Mouse (Mus musculus) midbrain, postnatal 0 days (tissue): Measurements from ENCODE around the gene Ggta1. TPM values are rescaled to one million over a fixed set of nuclear protein-coding genes. Genes with fewer than 3 reads are reported as not detected.

ENCODE experiments used
- ATAC-seq: fragments of 200-750 bp; cut with Nextera tagmentation; 2 replicates; pipeline ENCODE4 v1.8.0; 2017; ENCODE audit warnings: moderate number of reproducible peaks, mild to moderate bottlenecking, moderate TSS enrichment, moderate library complexity; ENCODE audit not compliant: low FRiP score
- DNase-seq: peaks from one replicate; pipeline ENCODE4 v3.0.0-alpha.2; 2015; ENCODE audit warnings: low spot score
- H3K27ac ChIP-seq: fragments of 300-500 bp; sonication (generic); 2 replicates; pipeline ENCODE4 v1.5.1; 2014; ENCODE audit warnings: low read depth, mild to moderate bottlenecking, low read length, mixed read lengths
- H3K27me3 ChIP-seq: fragments of 300-500 bp; sonication (generic); 2 replicates; pipeline ENCODE4 v1.6.1; 2014; ENCODE audit warnings: low read length, control low read depth, mixed read lengths; ENCODE audit not compliant: insufficient read depth
- H3K36me3 ChIP-seq: fragments of 300-500 bp; sonication (generic); 2 replicates; pipeline ENCODE4 v1.6.1; 2014; ENCODE audit warnings: low read length, control low read depth, mixed read lengths; ENCODE audit not compliant: insufficient read depth
- H3K4me1 ChIP-seq: fragments of 300-500 bp; sonication (generic); 2 replicates; pipeline ENCODE4 v1.6.1; 2014; ENCODE audit warnings: mild to moderate bottlenecking, control low read depth, antibody characterized with exemption, low read length, mixed read lengths; ENCODE audit not compliant: insufficient read depth
- H3K4me2 ChIP-seq: fragments of 300-500 bp; sonication (generic); 2 replicates; pipeline ENCODE4 v1.6.1; 2014; ENCODE audit warnings: low read depth, mild to moderate bottlenecking, low read length, mixed read lengths; ENCODE audit not compliant: poor library complexity, severe bottlenecking
- H3K4me3 ChIP-seq: fragments of 300-500 bp; sonication (generic); 2 replicates; pipeline ENCODE4 v1.5.1; 2014; ENCODE audit warnings: low read depth, mild to moderate bottlenecking, low read length, moderate library complexity
- H3K9ac ChIP-seq: fragments of 300-500 bp; sonication (generic); replicated peaks from 2 replicates; pipeline ENCODE4 v1.6.1; 2014; ENCODE audit warnings: mild to moderate bottlenecking, low read length, moderate library complexity, mixed read lengths; ENCODE audit not compliant: poor library complexity, severe bottlenecking
- H3K9me3 ChIP-seq: fragments of 300-500 bp; sonication (generic); 2 replicates; pipeline ENCODE4 v1.6.1; 2016; ENCODE audit warnings: low read length, control low read depth
- CTCF ChIP-seq: IDR thresholded peaks from 2 replicates; pipeline ENCODE4 v1.5.1; 2016; ENCODE audit warnings: antibody characterized with exemption, mild to moderate bottlenecking
- WGBS: fragments of 180-500 bp; shearing (Covaris S2); extraction: QIAGEN DNeasy Blood & Tissue Kit; methylation state at CpG from one replicate; pipeline ENCODE4 v1.1.7; 2014; 5-methylcytosine and 5-hydroxymethylcytosine counted together
- polyA plus RNA-seq: library from polyadenylated mRNA; unstranded; fragments of >200 nt; fragmentation: Nextera tagmentation; extraction: Ambion mirVana; gene quantifications from 2 replicates; pipeline ENCODE4 v1.2.1, GENCODE M21; 2015
- total RNA-seq: library from RNA; depleted of rRNA; stranded (reverse); fragments of >200 nt; gene quantifications from 2 replicates; pipeline ENCODE4 v1.2.3, GENCODE M21; 2014

Ggta1 gene
- total and polyA plus RNA-seq, 2 experiments from 2014 or later, result 3.8 to 5.4 TPM

GRCm38 (mm10) chr2:35432011-35432410 is 31.0 kb downstream of the Ggta1 start:
- no peaks in the 10 kb centered on the region for H3K4me1 ChIP-seq
- no peaks in the 10 kb centered on the region for H3K9me3 ChIP-seq
- H3K27ac ChIP-seq, result no peak overlapping the region
- no peak overlapping the region for H3K4me3 ChIP-seq
- TF ChIP-seq CTCF, result no peak
- no peak overlapping the region for H3K9ac ChIP-seq
- 64% methylated on average over 7 of the region's 7 CpGs for WGBS
- no peaks in the 10 kb centered on the region for H3K27me3 ChIP-seq
- DNase-seq (no peak), ATAC-seq (no peak)
- H3K36me3 ChIP-seq, result no peaks in the 10 kb centered on the region
- H3K4me2 ChIP-seq, result no peak overlapping the region

GRCm38 (mm10) chr2:35430806-35431205 is 32.2 kb downstream of the Ggta1 start:
- no peak overlapping the region for H3K9ac ChIP-seq
- DNase-seq, result no peak
- H3K4me1 ChIP-seq, result no peaks in the 10 kb centered on the region
- no peaks in the 10 kb centered on the region for H3K9me3 ChIP-seq
- H3K4me3 ChIP-seq, result no peak overlapping the region
- no peak overlapping the region for H3K27ac ChIP-seq
- 50% methylated on average over 8 of the region's 8 CpGs for WGBS
- TF ChIP-seq CTCF, result no peak
- no peak overlapping the region for H3K4me2 ChIP-seq
- H3K27me3 ChIP-seq, result no peaks in the 10 kb centered on the region
- no peak for ATAC-seq
- H3K36me3 ChIP-seq, result no peaks in the 10 kb centered on the region

GRCm38 (mm10) chr2:35428615-35429300 is 34.3 kb downstream of the Ggta1 start:
- Histone ChIP-seq H3K4me3 (no peak overlapping the region), H3K27me3 (no peaks in the 10 kb centered on the region), H3K4me1 (no peaks in the 10 kb centered on the region), H3K27ac (no peak overlapping the region), H3K9ac (no peak overlapping the region), H3K36me3 (no peaks in the 10 kb centered on the region), H3K4me2 (no peak overlapping the region), H3K9me3 (no peaks in the 10 kb centered on the region)
- ATAC-seq, result no peak
- TF ChIP-seq CTCF, result no peak
- WGBS, result 84% methylated on average over 4 of the region's 4 CpGs
- DNase-seq, result no peak

- ATAC-seq (no peak), DNase-seq (no peak)
- TF ChIP-seq CTCF, result no peak
- no peak overlapping the region for H3K9ac ChIP-seq
- WGBS, result 41% methylated on average over 2 of the region's 2 CpGs
- H3K4me3 ChIP-seq, result no peak overlapping the region
- H3K4me2 ChIP-seq, result no peak overlapping the region
- no peaks in the 10 kb centered on the region for H3K27me3 ChIP-seq
- H3K9me3 ChIP-seq, result no peaks in the 10 kb centered on the region
- H3K4me1 ChIP-seq, result no peaks in the 10 kb centered on the region
- H3K36me3 ChIP-seq, result no peaks in the 10 kb centered on the region
- H3K27ac ChIP-seq, result no peak overlapping the region
Observed at GRCm38 (mm10) chr2:35427559-35427958, 35.5 kb downstream of the Ggta1 start.

GRCm38 (mm10) chr2:35423711-35424339 is 39.2 kb downstream of the Ggta1 start:
- Histone ChIP-seq H3K4me1 (no peaks in the 10 kb centered on the region), H3K27me3 (no peaks in the 10 kb centered on the region), H3K4me2 (no peak overlapping the region), H3K27ac (no peak overlapping the region), H3K36me3 (no peaks in the 10 kb centered on the region), H3K9ac (no peak overlapping the region), H3K9me3 (peaks cover 4% of the 10 kb centered on the region; the same call in 1 of the 2 replicates), H3K4me3 (no peak overlapping the region)
- WGBS, result 97% methylated on average over 1 of the region's 1 CpGs
- no peak for ATAC-seq
- no peak for DNase-seq
- TF ChIP-seq CTCF, result no peak

- Histone ChIP-seq H3K9me3 (peaks cover 4% of the 10 kb centered on the region; the same call in 1 of the 2 replicates), H3K27me3 (no peaks in the 10 kb centered on the region), H3K9ac (no peak overlapping the region), H3K36me3 (no peaks in the 10 kb centered on the region), H3K4me3 (no peak overlapping the region), H3K4me1 (no peaks in the 10 kb centered on the region), H3K4me2 (no peak overlapping the region), H3K27ac (no peak overlapping the region)
- no peak for DNase-seq
- ATAC-seq, result no peak
- TF ChIP-seq CTCF, result no peak
- WGBS, result 85% methylated on average over 3 of the region's 3 CpGs
Observed at GRCm38 (mm10) chr2:35422384-35422783, 40.6 kb downstream of the Ggta1 start.
